Mouse (Mus musculus): ENCODE measurements around the gene Heyl.

- no peak for TF ChIP-seq CTCF (IDR thresholded peaks at IDR 0.05 in 2 of 3, conservative IDR thresholded peaks at IDR 0.05 in 1 of 3; ENCODE audit: control insufficient read depth in 1 of 3, insufficient read depth in 1 of 3, low read depth in 2 of 3, low read length in 3 of 3, poor library complexity in 1 of 3, severe bottlenecking in 1 of 3)
- no peak for TF ChIP-seq MXI1 (IDR thresholded peaks at IDR 0.05; ENCODE audit: low read depth, low read length)
- no peak for TF ChIP-seq E2F4 (IDR thresholded peaks at IDR 0.05; ENCODE audit: borderline replicate concordance, low read depth, low read length)
- TF ChIP-seq EP300 (IDR thresholded peaks at IDR 0.05; ENCODE audit: low read depth in 1 of 2, low read length in 2 of 2): no peak
- no peak for TF ChIP-seq MAFK (IDR thresholded peaks at IDR 0.05; ENCODE audit: borderline replicate concordance, low read depth, low read length)
- no peak for TF ChIP-seq HCFC1 (IDR thresholded peaks at IDR 0.05; ENCODE audit: low read depth, low read length)
- no peak for TF ChIP-seq POLR2AphosphoS2 (IDR thresholded peaks at IDR 0.05; ENCODE audit: low read length)
- no peak for TF ChIP-seq SMC3 (IDR thresholded peaks at IDR 0.05; ENCODE audit: low read depth, low read length)
- no peak for TF ChIP-seq GATA1 (IDR thresholded peaks at IDR 0.05; ENCODE audit: low read depth, low read length)
- no peak for TF ChIP-seq GABPA (IDR thresholded peaks at IDR 0.05; ENCODE audit: low read depth, low read length)
- TF ChIP-seq RAD21 (IDR thresholded peaks at IDR 0.05; ENCODE audit: low read depth, low read length): no peak
- TF ChIP-seq ZC3H11A (IDR thresholded peaks at IDR 0.05; ENCODE audit: low read depth, low read length): no peak
- no peak for TF ChIP-seq USF1 (IDR thresholded peaks at IDR 0.05; ENCODE audit: low read depth, low read length)
These were observed 7.5 kb upstream of the Heyl start for GRCm38 (mm10) chr4:123225718-123226403.

All from MEL (cell line).